Mouse (Mus musculus): Measurements from ENCODE around the gene Cntnap2.

DNA sequence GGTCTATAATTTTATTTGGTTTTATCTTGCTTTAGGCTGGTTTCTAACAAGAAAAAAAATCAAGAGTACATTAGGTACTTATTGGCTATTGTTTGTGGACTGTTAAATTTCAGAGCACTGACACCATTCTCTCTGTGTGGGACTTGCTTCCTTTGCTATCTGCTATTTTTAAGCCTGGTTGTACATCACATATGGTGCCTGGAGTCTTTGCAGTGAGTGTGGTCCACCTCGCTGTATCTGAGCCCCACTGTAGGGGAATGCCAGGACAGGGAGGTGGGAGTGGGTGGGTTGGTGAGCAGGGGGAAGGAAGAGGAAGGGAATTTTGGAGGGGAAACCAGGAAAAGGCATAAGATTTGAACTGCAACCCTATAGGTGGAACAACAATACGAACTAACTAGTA, 1504.3 kb downstream of the Cntnap2 start:
- no peak for TF ChIP-seq CTCF (IDR thresholded peaks at IDR 0.05; ENCODE audit: low read depth, low read length)
- no peak for TF ChIP-seq GATA1 (IDR thresholded peaks at IDR 0.05; ENCODE audit: borderline replicate concordance, low read length)

Measured in G1E (cell line).